Mouse (Mus musculus) kidney, postnatal 36 days (tissue): ENCODE measurements at regions not wholly inside any gene's neighbourhood (a gene's known extent, or its start where the extent isn't known, plus 50 kb on each side); places are given as distances from the start of the nearest gene placed in this dataset.
A peak's percentile ranks its signal among the peaks of the same experiment; 100 is the strongest.

Source experiments
- DNase-seq, 2 experiments: peaks; one replicate each; pipeline ENCODE4 v3.0.0; 2021 to 2022; ENCODE audit warnings: mixed read lengths in 2 of 2

DNA sequence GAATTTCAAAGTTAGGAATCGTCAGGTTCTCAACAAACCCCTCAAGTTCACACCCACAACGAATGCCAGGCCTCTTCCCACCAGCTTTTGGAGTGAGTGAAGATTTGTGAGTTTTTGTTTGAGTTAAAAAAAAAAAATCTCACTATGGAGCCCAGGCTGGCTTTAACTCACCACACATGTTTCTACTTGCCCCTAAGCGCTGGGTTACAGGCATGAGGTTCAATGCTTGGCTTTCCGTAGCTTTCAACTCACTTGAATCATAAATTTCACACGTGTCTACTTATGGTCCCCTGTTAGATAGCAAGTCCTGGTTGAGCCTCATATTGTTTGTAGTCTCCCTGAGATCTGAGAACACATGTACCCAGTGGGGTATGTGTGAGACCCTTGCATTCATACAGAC lies 122.8 kb upstream of the Efna5 start:
- no peak for DNase-seq

DNA sequence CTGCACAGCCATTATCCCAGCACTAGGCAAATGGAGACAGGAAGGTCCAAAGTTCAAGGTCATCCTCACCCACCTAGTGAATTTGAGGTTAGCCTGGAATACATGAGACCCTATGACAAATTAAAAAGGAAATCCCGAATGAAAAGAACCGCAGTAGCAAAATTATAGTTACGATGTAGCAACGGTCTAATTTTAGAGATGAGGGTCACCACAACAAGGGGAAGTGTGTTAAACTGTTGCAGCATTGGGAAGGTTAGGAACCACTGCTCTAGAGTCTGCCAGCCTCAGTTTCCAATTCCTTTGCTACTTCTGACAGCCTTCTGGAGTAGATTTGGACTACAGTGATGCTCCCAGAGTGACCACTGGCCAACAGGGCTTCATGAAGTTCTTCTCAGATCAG lies 121.6 kb upstream of the Efna5 start:
- DNase-seq = no peak

DNA sequence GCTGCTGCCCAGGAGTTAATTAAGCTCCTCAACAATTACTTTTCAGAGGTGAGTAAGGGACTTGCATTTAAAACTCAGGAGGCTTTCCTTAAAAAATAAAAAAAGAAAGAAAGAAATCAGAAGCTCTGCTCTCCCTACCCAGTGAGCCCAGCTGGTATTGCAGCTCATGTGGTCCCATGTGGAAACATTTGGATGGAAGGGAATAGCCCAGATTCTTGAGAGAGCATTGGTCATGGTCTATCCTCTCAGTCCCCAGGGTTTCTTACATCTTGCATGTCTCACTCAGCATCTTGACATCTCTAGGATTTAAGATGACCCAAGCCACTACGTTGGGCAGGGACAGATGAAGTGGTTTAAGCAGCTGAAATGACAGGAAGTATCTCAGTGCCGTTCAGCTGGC lies 120.8 kb upstream of the Efna5 start:
- no peak for DNase-seq

DNA sequence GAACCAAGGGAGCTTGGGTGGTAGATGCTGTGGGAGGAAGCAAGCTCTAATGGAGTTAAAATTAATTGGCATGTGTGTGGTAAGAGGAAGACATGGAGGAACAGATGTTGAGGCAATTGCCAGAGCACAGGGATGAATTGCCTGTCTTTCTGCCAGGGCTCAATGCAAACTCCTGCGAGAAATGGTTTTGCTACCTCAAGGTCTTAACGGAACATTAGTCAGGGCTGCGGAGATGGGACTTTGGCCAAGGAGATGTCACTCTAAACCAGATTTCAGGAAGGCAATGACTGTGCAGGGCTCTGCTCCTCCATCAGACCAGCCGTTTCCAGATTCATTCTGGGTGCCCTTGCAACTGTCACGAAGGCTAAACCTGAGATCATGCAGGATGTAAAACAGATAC lies 116.6 kb upstream of the Efna5 start:
- no peak for DNase-seq

DNA sequence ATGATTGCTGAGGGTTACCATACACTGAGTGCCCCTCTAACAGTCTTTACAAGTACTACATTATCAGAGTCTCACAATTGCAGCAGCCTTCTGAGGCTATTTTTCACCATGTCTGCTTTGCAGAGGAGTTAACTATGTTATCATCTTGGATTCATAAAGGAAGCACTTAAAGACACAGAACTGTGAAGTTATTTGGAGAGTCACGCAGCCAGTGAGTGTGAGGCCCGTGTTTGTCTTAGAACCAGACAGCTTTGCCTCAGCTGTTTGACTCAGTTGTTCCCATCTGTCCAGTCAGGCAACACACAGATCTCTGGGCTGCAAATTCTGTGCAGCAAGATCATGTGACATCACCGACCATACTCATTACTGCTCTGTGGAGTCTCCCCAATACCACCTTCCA lies 114.2 kb upstream of the Efna5 start:
- no peak for DNase-seq

DNA sequence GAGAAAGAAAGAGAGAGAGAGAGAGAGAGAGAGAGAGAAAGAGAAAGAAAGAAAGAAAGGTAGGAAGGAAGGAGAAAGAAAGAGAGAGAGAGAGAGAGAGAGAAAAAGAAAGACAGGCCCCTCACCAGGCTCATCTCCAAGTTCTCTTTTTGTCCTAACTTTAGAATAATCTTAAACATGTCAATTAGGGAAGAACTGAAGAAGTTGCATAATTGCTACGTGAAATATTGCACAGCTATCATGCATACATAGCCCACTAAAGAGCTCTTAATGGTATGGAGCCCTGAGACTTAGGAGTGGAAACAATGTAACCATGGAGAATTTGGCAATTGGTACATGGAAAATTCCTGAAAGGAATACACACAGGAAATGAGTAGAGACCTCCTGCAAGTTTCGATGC lies 111.9 kb upstream of the Efna5 start:
- DNase-seq = no peak

DNA sequence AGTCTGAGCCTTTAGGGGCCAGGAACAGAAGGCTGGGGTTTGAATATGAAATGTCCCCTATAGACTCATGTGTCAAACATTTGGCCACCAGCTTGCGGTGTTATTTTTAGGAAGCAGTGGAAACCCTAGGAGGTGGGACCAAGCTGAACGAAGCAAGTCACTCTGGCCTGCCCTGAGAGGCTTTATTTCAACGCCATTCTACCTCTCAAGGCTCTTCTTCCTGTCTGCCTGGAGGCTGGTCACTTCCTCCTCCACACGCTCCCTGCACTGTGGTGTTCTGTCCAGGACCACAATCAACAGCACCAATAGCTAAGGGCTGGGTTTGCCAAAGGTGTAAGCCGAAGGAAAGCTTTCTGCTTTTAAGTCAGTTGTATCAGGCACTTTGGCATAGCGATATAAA lies 105.2 kb upstream of the Efna5 start:
- no peak for DNase-seq

DNA sequence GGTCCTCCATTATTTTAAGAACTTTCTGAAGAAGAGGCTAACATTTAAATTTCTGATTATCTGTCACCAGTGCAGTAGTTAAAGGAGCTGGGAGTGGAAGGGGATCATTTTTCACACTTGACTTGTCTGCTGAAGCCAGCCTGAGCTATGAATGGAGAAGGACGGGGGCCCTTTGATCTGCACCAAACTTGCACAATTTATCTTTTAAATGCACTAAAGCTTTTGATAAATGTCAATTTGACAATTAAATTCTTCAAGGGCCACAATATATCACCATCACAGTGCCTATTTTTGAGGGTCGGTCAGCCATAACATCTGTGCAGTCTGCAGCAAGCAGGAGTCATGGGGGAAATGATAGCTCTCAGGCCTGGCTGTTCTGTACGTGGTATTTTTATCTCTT lies 99.2 kb upstream of the Efna5 start:
- DNase-seq = no peak

DNA sequence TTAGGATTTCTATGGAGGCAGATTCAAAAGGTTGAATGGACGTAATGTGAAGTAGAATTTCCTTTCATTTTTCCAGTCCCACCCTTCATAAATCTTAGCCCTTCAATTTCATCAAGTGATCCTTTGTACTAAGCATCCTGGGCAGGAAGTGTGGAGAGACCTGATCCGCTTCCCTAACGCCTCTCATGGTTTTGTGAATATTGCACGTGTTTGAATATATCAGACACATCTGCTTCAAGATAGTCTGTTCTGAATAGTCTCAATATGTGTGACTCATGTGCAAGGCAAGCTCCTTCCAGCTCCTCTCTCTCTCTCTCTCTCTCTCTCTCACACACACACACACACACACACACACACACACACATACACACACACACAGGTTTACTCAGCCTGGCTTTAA lies 96.4 kb upstream of the Efna5 start:
- no peak for DNase-seq

DNA sequence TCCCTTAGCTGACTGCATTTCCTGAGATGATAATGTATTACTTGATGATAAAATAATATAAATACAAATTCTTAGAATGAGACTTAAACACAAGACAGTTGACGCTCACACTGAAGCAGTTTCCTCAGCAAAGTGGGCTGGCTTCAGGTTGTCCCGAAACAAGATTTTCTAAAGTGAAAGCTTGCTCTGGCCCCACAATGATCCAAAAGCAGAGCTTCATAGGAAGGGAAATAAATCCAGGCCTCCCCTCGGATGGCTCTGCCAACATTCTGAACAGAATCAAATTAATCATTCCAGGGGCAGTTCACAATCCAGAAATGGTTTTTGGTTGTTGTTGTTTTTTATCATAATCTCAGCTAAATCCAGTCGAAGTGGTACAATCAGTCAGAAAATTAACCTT lies 96.0 kb upstream of the Efna5 start:
- DNase-seq = no peak

DNA sequence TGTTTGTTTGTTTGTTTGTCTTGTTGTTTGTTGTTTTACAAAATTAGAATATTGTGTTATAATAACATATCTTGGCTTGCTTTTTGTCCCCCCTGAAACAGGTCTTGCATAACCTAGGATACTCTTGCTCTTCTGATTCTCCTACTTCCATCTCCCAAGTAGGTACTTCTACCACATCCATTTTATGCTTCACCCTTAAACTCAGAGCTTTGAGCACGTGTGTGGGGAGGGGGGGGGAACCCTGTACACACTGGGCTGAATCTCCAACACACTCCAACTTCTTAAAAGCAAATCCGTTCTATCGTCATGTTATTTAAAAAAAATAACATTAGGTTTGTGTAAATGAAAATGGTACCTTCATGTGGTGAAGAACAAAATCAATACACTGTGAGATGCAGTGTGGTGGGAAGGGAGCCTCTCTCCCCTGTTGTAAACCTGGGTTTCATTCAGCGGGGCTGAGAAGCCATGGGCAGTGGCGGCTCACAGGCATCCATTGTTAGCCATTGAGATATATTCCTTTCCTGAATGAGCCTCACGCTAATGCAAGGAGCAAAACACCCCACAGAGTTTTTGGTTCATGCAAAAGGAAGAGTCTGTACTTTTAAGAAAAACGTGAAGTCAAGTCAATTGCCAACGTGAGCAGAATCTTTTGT lies 93.6 kb upstream of the Efna5 start:
- no peak for DNase-seq

DNA sequence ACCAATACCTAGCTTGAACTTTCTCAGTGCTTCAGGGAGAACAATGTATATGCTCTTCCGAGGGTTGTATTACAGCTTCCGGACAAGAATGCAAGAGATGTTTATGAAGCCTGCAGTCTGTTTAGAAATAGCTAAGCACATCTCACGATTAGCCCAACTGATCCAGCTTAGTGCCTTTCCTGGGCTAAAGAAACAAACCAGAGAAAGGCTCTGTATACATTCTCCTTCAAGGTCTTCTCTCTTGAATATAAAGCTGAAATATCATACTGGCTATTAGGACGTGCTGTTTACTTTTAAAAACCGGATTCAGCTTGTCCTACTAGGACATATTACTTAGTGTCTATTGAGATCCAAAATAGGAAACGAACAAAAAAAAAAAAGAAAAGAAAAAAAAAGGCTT lies 87.9 kb upstream of the Efna5 start:
- DNase-seq = no peak

DNA sequence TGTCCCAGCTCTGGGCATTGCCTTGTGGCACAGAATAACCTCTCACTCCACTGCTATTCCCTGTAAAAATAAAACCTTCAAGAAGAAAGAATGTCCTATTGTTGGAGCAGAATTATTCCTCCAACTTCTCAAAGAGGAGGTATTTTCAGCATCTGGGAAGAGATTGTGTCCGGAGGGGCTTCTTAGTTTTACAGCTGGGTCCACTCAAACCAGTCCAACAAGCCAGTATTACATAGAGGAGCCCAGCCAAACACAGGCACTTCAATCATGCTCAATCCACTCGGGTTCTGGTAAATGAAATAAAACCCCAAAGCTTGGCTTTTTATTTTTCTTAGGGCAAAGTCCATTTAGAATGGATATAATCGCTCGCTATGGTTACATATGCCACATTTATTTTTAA lies 82.7 kb upstream of the Efna5 start:
- DNase-seq = no peak

DNA sequence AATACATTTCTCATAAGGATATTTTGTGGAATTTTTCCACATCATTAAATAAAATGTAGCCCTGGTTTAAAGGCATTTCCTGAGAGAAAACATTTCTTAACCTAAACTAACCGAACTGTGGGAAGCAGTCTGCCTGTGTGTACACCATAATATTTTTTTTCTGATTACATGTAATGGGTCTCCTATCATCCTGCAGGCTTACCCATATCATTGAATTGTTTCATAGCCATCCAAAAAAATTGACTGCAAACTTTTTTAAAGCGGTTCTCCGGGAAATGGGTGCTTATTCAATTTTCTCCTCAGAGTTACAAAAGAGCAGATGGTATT lies 81.1 kb upstream of the Efna5 start:
- DNase-seq = no peak

DNA sequence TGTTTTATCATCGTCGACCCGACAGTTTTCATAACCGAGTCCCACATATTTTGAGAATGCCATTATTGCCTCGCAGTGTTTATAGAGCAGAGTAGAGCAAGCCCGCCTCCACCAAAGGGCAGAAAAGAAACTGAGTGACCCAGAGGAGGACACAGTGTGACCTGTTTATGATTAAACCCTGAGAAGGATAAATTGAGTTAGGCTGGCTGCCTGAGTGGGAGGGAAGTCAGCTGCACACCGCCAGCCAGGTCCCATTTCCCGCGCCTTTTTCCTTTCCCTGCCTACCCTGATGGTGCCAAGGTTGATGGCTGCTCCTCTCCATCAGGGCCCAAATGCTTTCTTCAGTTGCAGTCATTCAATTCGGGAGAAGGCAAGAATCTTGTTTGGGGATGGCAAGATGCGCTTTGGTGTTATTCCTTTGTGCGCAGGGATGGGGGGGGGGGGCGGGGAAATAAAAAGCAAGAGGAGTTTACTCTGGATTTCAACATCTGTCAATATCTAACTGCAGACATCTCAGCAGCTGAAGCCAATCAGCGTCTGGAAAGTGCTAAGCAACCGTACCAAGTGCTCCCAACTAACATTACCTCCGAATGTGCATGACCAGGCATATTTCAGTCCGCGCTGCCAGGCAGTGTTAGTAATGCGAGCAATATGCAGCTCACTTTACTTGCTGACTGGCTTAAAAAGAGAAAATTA lies 80.6 kb upstream of the Efna5 start:
- DNase-seq = peak; percentile 33 to 40

DNA sequence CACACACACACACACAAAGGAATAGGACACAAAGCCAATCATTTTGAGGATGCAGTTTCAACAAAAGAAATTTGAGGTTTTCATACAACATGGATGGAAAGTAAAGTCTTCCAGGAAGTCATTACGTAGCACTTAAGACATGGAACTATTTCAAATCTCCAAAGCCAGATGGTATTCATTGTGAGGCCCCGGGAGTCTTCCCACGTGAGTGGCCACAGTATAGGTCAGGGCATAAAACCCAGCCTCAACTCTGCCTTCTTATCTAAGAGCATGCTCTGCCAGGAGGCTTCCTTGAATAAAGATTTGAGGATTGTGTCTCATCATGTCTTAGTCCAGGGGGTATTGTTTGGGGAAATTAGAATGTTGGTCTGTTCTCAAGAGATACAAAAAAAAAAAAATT lies 78.0 kb upstream of the Efna5 start:
- DNase-seq = no peak

DNA sequence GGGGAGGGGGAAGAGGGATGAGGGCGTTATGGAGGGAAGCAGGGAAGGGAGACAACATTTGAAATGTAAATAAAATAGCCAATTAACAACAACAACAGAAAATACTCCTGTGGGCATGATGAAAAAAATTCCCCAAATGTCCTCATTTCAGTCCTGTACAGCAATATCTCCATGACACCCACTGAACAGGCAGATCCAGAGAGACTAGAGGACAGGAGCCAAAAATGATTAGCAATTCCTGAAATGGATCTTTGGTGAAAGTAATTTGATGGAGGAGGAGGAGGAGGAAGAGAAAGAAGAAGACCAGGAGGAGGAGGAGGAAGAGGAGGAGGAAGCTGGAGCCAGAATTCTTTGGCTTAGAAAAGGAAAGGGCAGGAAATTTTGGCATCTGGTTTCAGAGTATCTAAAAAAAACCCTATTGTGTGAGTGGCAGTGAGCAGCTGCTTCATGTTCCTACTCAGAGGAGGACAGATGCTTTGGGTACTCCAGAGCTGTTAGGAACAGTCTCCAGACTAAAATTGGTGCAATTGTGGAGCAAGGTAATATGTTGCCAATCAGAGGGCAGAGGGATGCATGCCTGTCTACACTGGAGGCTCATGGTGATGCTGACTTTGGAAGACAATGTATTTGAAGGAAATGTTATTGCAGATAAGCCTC lies 66.5 kb upstream of the Efna5 start:
- no peak for DNase-seq

DNA sequence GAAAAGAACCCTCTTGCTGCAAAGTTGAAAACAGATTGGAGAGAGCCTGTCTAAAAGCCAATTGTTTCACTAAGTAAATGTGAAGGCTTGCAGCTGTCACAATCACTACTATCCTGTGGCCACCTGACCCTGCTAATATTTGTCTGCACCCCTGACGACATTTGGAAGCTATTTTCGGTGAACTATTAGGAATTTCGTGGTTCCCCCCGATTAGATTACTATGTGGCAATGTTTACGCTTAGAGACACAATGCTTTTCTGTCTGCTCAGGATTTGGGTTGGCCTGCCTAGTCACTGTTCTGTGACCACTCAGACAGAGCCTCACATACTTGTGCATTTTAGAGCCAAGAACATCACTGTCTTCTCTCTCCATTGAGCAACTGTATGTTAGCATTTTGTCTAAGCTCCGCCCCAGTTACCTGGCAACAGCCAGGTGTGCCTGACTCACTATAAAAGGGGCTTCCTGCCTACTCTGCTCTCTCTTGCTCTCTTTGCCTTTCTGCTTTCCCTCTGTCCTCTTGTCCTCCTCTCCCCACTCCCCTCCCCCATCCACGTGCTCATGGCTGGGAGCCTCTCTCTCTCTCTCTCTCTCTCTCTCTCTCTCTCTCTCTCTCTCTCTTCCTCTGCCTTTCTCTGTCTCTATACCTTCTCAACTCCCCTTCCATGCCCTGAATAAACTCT lies 59.6 kb upstream of the Efna5 start:
- peak in 1 of 2 experiments; percentile 2 for DNase-seq

DNA sequence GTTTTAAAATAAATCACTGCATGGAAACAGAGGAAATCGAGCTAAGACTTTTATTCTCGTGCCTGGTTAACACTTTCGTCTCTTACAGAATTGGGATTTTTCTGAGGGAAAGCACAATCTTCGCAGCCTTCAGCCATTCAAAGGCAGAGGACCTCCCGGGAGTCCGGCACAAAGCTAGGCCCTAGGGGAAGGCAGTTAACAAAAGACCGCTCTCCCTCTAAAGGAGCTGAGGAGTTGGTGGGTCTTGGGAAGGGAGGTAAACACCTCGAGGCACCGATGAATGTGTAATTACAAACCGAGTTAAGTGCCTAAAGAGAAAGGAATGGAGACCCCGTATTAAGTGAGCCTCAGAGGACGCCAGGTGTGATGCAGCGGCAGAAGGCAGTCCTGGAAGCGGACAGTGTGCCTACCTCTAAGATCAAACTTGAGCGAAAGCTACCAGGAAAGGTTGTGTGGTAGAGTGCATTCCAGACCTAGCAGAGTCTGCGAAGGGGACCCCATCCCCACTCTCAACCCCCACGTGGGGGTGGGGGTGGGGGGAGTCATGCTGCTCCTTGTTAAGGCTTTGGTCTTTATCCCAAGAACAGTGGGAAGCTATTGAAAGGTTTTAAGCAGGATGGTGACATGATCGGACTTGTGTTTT lies 58.9 kb upstream of the Efna5 start:
- no peak for DNase-seq

DNA sequence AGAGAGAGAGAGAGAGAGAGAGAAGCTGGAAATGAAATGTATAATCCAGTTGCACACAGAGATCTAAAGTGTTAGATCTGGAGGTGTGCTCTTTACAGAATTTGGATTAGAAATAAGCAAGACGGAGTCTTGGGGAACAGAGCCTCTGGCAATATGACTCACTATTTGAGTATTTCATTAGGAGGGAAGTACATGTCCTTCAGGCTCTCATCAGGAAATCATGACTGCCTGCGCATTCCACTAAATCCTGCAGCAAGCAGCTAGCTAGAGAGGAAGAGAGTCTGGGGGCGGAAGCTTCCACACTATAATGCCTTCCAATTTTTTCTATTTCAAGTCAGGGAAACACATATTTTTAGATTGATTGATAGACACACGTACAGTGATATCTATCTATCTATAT lies 58.1 kb upstream of the Efna5 start:
- DNase-seq = no peak
